Mouse (Mus musculus): ENCODE results near the gene Utp11. TPM values are rescaled to one million over a fixed set of nuclear protein-coding genes. Genes with fewer than 3 reads are reported as not detected.
"Not testable (repeated sequence)": the region's sequence is repeated elsewhere in the genome, so short reads cannot be mapped to it uniquely, and the experiment has no call there.

Gene Utp11
- polyA plus RNA-seq, 1 experiment from 2014 or later = 23.4 TPM

DNA sequence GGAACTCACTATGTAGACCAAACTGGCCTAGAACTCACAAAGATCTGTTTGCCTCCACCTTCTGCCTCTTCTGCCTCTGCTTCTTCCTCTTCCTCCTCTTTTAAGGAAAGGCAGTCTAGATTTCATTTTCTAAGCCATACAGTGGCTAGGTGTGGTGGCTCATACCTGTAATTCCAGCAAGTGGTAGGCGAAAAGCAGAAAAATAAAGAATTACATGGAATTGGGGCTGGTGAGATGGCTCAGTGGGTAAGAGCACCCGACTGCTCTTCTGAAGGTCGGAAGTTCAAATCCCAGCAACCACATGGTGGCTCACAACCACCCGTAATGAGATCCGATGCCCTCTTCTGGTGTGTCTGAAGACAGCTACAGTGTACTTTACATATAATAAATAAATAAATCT, 20.4 kb upstream of the Utp11 start:
- Histone ChIP-seq H3K36me3 (replicated peaks) (peaks cover 32% of the 10 kb centered on the region), H3K4me2 (peak overlapping the region; percentile 77), H3K4me1 (replicated peaks) (peaks cover 65% of the 10 kb centered on the region)
- H3K9ac ChIP-seq; H3K9me3 ChIP-seq (replicated peaks); H3K4me3 ChIP-seq (replicated peaks); H3K27me3 ChIP-seq; ATAC-seq (ENCODE audit: insufficient read depth); H3K27ac ChIP-seq (replicated peaks): not testable (repeated sequence)
- 60% methylated on average over 5 of the region's 5 CpGs for WGBS (ENCODE audit: insufficient replicate concordance)

DNA sequence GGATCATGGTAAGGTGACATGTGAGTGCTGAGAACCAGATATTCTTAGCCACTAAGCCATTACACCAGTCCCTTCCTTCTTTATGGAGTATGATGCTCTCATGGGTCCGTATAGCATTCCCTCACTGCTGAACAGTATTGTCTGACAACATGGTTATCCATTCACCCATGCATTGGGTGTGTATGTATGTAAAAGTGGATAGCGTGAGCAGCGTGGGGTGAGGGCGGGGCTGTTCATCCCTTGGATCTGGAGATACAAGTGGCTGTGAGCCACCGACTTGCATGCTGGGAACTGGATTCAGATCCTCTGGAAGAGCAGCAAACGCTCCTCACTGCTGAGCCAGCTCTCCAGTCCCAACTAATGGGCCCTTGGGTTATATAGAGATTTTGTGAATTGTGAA, 19.2 kb upstream of the Utp11 start:
- Histone ChIP-seq H3K9me3 (replicated peaks) (no peaks in the 10 kb centered on the region), H3K27ac (replicated peaks) (peak overlapping the region; percentile 70), H3K36me3 (replicated peaks) (peaks cover 20% of the 10 kb centered on the region), H3K4me3 (replicated peaks) (no peak overlapping the region), H3K4me1 (replicated peaks) (peaks cover 71% of the 10 kb centered on the region), H3K27me3 (no peaks in the 10 kb centered on the region), H3K9ac (no peak overlapping the region), H3K4me2 (peak overlapping the region; percentile 27; the same call in 1 of the 2 replicates)
- peak; percentile 70 for ATAC-seq (ENCODE audit: insufficient read depth)
- WGBS (ENCODE audit: insufficient replicate concordance) = 44% methylated on average over 6 of the region's 6 CpGs

DNA sequence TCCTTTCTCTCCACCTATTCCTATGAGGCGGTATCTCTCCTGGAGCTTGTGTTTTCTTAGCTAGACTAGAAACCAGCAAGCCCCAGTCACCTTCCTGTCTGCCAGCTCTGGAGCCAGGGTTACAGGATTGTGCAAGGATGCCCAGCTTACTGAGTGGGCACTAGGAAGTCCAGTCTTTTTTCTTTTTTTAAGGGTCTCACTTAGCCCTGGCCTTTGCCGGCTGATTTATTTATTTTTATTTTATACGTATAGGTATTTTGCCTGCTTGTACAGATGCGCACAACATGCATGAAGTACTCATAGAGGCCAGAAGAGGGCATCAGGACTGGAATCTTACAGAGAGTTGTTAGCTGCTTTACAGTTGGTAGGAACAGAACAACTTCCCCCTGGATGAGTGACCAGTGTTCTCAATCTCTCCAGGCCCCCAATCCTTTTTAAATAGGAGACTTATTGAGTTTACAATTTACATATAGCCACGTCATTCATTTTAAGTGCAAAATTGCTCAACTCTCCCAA, 17.4 kb upstream of the Utp11 start:
- peaks cover 6% of the 10 kb centered on the region for H3K36me3 ChIP-seq (replicated peaks)
- WGBS (ENCODE audit: insufficient replicate concordance) = 4% methylated on average over 5 of the region's 5 CpGs
- ATAC-seq (ENCODE audit: insufficient read depth) = no peak
- no peaks in the 10 kb centered on the region for H3K9me3 ChIP-seq (replicated peaks)
- peak overlapping the region; percentile 85 for H3K4me2 ChIP-seq
- H3K4me3 ChIP-seq (replicated peaks) = no peak overlapping the region
- peaks cover 63% of the 10 kb centered on the region for H3K4me1 ChIP-seq (replicated peaks)
- H3K27me3 ChIP-seq = no peaks in the 10 kb centered on the region
- no peak overlapping the region for H3K9ac ChIP-seq
- 0 out of 2 replicates have a peak overlapping the region, but pooled peaks have one; percentile 87 for H3K27ac ChIP-seq (replicated peaks)

DNA sequence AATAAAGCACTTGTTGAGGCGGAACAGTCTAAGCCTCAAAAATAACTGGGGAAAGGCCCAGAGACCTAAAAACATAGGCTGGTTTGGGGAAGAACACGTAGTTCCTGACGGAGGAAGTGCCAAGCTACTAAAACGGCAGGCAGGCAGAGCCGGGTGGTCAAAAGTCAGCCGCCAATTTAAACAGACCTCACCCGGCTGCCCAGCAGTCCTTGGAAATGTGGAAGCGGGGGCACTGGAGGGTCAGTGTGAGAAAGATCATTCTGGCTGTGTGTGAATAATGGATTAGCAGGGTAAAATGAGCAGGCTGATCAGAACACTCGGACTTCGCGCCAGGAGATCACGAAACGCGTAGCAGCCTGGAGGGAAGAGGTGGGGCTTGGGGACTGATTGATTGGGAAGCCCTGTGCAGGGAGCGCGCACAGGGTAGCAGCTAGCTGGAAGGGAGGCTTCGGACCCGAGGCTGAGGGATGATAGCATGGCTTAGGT, 16.6 kb upstream of the Utp11 start:
- H3K27me3 ChIP-seq = no peaks in the 10 kb centered on the region; the same call in 1 of the 2 replicates
- ATAC-seq (ENCODE audit: insufficient read depth) = no peak
- WGBS (ENCODE audit: insufficient replicate concordance) = 5% methylated on average over 18 of the region's 18 CpGs
- peak overlapping the region; percentile 49; the same call in 1 of the 2 replicates for H3K9ac ChIP-seq
- H3K4me3 ChIP-seq (replicated peaks) = peak overlapping the region; percentile 41
- peaks cover 64% of the 10 kb centered on the region for H3K4me1 ChIP-seq (replicated peaks)
- H3K9me3 ChIP-seq (replicated peaks) = no peaks in the 10 kb centered on the region
- peak overlapping the region; percentile 87 for H3K27ac ChIP-seq (replicated peaks)
- peak overlapping the region; percentile 85 for H3K4me2 ChIP-seq
- H3K36me3 ChIP-seq (replicated peaks) = peaks cover 8% of the 10 kb centered on the region; the same call in 1 of the 2 replicates

DNA sequence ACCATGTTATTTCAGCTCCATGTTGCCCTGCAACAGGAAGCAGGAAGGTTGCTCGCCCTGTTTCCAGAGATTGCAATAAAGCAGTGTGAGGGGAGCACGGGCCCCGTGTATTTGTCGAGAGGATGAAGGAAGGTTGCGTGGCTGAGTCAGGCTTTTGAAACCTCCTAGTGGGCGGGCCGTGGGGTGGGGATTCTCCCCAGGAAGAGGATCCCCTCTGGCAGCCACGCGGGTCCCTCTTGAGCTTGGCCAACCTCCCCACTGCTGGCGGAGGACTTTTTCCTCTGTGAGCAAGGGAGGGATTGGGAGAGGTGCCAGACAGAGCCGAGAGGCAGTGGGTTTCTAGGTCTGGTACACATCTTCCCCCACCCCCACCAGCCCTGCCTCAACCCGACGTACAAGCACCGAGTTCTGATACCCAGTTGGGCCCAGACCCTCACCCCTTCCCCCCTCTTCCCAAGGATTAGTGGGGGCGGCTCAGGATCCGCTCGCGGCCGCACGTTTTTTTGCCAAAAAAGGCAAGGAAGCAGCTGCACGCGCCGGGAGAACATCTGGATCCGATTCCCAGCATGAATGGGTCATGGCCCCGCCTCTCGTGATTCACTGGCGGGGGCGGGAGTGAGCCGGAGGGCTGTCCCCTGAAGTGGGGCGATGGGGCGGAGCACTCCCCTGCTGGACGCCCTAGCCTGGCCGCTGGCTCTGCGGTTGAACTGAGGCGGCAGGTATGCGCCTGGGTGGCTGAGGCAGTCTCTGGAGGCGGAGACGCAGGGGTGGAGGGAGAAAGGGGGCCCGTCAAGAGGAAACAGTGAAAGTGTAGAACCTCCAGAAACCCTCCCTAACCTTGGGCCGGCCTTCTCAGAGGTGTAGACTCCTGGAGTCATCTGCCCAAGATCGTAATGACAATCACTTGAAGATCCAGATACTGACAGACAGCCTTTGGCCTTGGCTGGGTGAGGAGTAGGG, 15.4 kb upstream of the Utp11 start:
- Histone ChIP-seq H3K27me3 (peaks cover 6% of the 10 kb centered on the region; the same call in 1 of the 2 replicates), H3K9me3 (replicated peaks) (no peaks in the 10 kb centered on the region), H3K36me3 (replicated peaks) (peaks cover 8% of the 10 kb centered on the region; the same call in 1 of the 2 replicates), H3K4me3 (replicated peaks) (peak overlapping the region; percentile 57), H3K4me2 (peak overlapping the region; percentile 85), H3K4me1 (replicated peaks) (peaks cover 69% of the 10 kb centered on the region), H3K9ac (peak overlapping the region; percentile 54), H3K27ac (replicated peaks) (peak overlapping the region; percentile 87)
- ATAC-seq (ENCODE audit: insufficient read depth) = peak; percentile 74
- WGBS (ENCODE audit: insufficient replicate concordance) = 1% methylated on average over 41 of the region's 41 CpGs

DNA sequence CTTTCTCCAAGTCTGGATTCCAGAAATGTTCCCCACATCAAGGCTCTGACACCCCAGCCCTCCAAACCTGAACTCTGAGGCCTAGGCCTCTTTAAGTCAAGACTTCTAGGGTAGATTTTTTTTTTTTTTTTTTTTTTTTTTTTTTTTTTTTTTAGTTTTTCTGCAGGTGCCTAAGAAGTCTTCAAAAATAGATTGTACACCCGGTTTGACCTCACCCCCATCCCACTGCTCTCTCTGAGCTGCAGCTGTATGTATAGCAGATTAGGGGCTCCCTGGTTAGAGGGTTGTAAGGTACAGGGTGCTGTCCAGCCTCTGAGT, 14.8 kb upstream of the Utp11 start:
- 6% methylated on average over 1 of the region's 1 CpGs for WGBS (ENCODE audit: insufficient replicate concordance)
- not testable (repeated sequence) for H3K4me3 ChIP-seq (replicated peaks)

DNA sequence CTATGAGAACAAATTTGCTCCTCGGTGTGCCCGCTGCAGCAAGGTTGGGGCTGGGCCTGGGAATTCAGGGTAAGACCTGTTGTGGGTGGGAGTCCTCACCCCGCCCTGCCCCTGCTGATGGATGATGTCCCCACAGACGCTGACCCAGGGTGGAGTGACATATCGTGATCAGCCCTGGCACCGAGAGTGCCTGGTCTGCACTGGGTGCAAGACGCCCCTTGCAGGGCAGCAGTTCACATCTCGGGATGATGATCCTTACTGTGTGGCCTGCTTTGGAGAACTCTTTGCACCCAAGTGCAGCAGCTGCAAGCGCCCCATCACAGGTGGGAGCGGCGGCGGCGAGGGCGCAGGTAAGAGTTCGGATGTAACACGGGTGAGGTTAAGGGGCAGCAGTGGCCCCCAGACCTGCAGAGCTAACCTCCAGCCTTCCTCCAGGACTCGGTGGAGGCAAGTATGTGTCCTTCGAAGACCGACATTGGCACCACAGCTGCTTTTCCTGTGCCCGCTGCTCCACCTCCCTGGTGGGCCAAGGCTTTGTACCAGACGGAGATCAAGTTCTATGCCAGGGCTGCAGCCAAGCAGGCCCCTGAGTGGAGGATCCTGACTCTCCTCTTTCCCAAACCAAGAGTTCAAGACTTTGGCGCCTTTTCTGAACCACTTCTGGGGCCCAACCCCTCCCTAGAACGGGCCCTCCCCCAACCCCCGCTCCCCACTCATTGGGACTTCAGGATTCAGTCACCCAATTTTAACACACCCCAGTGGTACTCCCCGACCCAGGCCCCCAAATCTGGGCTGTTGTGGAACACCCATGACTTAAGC, 14.2 kb upstream of the Utp11 start:
- not testable (repeated sequence) for H3K4me3 ChIP-seq (replicated peaks); ATAC-seq (ENCODE audit: insufficient read depth); H3K36me3 ChIP-seq (replicated peaks); H3K9me3 ChIP-seq (replicated peaks); H3K9ac ChIP-seq; H3K27me3 ChIP-seq; H3K27ac ChIP-seq (replicated peaks); H3K4me2 ChIP-seq
- 80% methylated on average over 25 of the region's 25 CpGs for WGBS (ENCODE audit: insufficient replicate concordance)
- H3K4me1 ChIP-seq (replicated peaks) = peaks cover 66% of the 10 kb centered on the region

More for the DNA sequence above, 14.8 kb upstream of the Utp11 start:
- peak overlapping the region; percentile 85 for H3K4me2 ChIP-seq
- H3K4me1 ChIP-seq (replicated peaks) = peaks cover 70% of the 10 kb centered on the region
- not testable (repeated sequence) for ATAC-seq (ENCODE audit: insufficient read depth); H3K9me3 ChIP-seq (replicated peaks); H3K27me3 ChIP-seq; H3K36me3 ChIP-seq (replicated peaks)
- H3K27ac ChIP-seq (replicated peaks) = peak overlapping the region; percentile 87
- H3K9ac ChIP-seq = 0 out of 2 replicates have a peak overlapping the region, but pooled peaks have one; percentile 54

DNA sequence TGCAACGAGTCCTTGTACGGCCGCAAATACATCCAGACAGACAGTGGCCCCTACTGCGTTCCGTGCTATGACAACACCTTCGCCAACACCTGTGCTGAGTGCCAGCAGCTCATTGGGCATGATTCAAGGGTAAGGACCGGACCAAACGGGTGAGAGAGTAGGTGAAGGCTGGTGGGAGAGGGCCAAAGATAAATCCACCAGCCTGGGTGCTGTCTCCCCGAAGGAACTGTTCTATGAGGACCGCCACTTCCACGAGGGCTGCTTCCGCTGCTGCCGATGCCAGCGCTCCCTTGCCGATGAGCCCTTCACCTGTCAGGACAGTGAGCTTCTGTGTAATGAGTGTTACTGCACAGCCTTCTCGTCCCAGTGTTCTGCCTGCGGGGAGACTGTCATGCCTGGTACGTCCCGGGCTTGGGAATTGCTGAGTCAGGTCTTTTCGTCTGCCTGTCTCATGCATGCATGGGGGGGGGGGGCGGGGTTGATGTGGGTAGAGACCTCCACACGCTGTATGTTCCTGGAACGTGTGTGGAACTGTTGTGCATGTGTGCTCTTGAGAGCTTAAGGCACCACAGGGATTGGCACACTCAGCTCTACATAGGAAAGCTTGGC, 12.4 kb upstream of the Utp11 start:
- H3K4me2 ChIP-seq = no peak overlapping the region
- ATAC-seq (ENCODE audit: insufficient read depth) = no peak
- H3K27ac ChIP-seq (replicated peaks) = no peak overlapping the region
- H3K4me3 ChIP-seq (replicated peaks) = no peak overlapping the region
- H3K9ac ChIP-seq = no peak overlapping the region
- peaks cover 8% of the 10 kb centered on the region; the same call in 1 of the 2 replicates for H3K36me3 ChIP-seq (replicated peaks)
- peaks cover 16% of the 10 kb centered on the region for H3K27me3 ChIP-seq
- H3K4me1 ChIP-seq (replicated peaks) = peaks cover 70% of the 10 kb centered on the region
- H3K9me3 ChIP-seq (replicated peaks) = no peaks in the 10 kb centered on the region
- WGBS (ENCODE audit: insufficient replicate concordance) = 67% methylated on average over 23 of the region's 23 CpGs

DNA sequence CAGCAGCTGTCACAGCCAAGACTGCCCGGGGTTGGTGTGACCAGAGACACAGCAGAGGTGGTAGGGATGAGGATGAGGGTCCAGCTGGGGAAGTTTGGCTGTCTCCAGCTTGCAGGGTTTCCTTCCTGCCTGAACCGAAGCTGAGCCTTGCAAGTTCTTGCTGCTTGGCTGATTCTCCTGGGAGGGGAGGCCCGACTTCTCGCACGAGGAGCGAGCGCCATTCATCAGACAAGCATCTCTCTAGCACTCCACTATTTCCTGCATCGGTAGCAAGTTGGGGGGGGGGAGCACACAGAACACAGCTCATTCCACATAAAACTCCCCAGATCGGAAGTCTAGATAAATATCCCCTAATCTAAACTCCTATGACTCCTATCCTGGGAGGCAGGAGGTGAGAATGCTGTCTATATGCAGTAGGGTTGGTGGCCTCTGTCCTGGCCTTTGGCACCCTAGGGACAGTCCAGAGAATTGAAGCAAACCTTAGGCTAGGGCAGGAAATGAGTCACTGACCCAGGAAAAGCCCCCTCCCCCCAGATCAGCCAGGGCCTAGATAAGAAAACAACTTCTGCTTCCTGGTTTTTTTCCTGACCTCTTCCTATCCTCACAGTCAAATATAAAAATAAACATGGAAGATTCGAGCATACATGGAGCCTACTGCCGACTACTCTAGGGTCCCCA, 11.5 kb upstream of the Utp11 start:
- peak overlapping the region; percentile 40 for H3K4me2 ChIP-seq
- no peak overlapping the region for H3K9ac ChIP-seq
- H3K36me3 ChIP-seq (replicated peaks) = peaks cover 8% of the 10 kb centered on the region; the same call in 1 of the 2 replicates
- peak overlapping the region; percentile 53 for H3K27ac ChIP-seq (replicated peaks)
- H3K4me1 ChIP-seq (replicated peaks) = peaks cover 70% of the 10 kb centered on the region
- ATAC-seq (ENCODE audit: insufficient read depth) = no peak
- H3K9me3 ChIP-seq (replicated peaks) = no peaks in the 10 kb centered on the region
- WGBS (ENCODE audit: insufficient replicate concordance) = 14% methylated on average over 11 of the region's 11 CpGs
- H3K27me3 ChIP-seq = peaks cover 25% of the 10 kb centered on the region
- peak overlapping the region; percentile 4; the same call in 1 of the 2 replicates for H3K4me3 ChIP-seq (replicated peaks)

Measured in liver, embryonic 15.5 days (tissue).